Mouse (Mus musculus): ENCODE measurements around the gene Ciita. TPM values are rescaled to one million over a fixed set of nuclear protein-coding genes. Genes with fewer than 3 reads are reported as not detected.

Ciita gene
- total and polyA plus RNA-seq, 2 experiments from 2014 or later = under 0.01 to 0.26 TPM

GRCm38 (mm10) chr16:10448931-10449330 is 30.9 kb upstream of the Ciita start:
- 90% methylated on average over 9 of the region's 9 CpGs for WGBS

GRCm38 (mm10) chr16:10451906-10452305 is 28.0 kb upstream of the Ciita start:
- Histone ChIP-seq H3K36me3 (ENCODE audit: insufficient read depth, low read length) (no peaks in the 10 kb centered on the region), H3K27me3 (ENCODE audit: insufficient read depth, low read length) (no peaks in the 10 kb centered on the region), H3K4me2 (ENCODE audit: low read depth, low read length, poor library complexity, severe bottlenecking) (no peak overlapping the region), H3K27ac (ENCODE audit: low read depth, low read length) (no peak overlapping the region), H3K4me3 (ENCODE audit: low read depth, low read length) (no peak overlapping the region), H3K9ac (replicated peaks; ENCODE audit: low read length, poor library complexity, severe bottlenecking) (no peak overlapping the region), H3K9me3 (ENCODE audit: low read length) (no peaks in the 10 kb centered on the region), H3K4me1 (ENCODE audit: insufficient read depth, low read length) (peaks cover 6% of the 10 kb centered on the region; the same call in 1 of the 2 replicates)
- no peak for ATAC-seq (ENCODE audit: low FRiP score)
- DNase-seq (ENCODE audit: low spot score) = no peak
- no peak for TF ChIP-seq CTCF (IDR thresholded peaks at IDR 0.05)
- WGBS = 80% methylated on average over 2 of the region's 2 CpGs

More at GRCm38 (mm10) chr16:10448931-10449330, 30.9 kb upstream of the Ciita start:
- Histone ChIP-seq H3K36me3 (ENCODE audit: insufficient read depth, low read length) (no peaks in the 10 kb centered on the region), H3K9me3 (ENCODE audit: low read length) (no peaks in the 10 kb centered on the region), H3K4me2 (ENCODE audit: low read depth, low read length, poor library complexity, severe bottlenecking) (no peak overlapping the region), H3K4me1 (ENCODE audit: insufficient read depth, low read length) (peaks cover 6% of the 10 kb centered on the region; the same call in 1 of the 2 replicates), H3K4me3 (ENCODE audit: low read depth, low read length) (no peak overlapping the region), H3K9ac (replicated peaks; ENCODE audit: low read length, poor library complexity, severe bottlenecking) (no peak overlapping the region), H3K27ac (ENCODE audit: low read depth, low read length) (no peak overlapping the region), H3K27me3 (ENCODE audit: insufficient read depth, low read length) (no peaks in the 10 kb centered on the region)
- no peak for TF ChIP-seq CTCF (IDR thresholded peaks at IDR 0.05)
- no peak for ATAC-seq (ENCODE audit: low FRiP score)
- DNase-seq (ENCODE audit: low spot score) = no peak

- H3K4me2 ChIP-seq (ENCODE audit: low read depth, low read length, poor library complexity, severe bottlenecking) = no peak overlapping the region
- no peak overlapping the region for H3K4me3 ChIP-seq (ENCODE audit: low read depth, low read length)
- WGBS = 60% methylated on average over 8 of the region's 8 CpGs
- DNase-seq (ENCODE audit: low spot score) = peak; percentile 91
- no peaks in the 10 kb centered on the region for H3K9me3 ChIP-seq (ENCODE audit: low read length)
- H3K36me3 ChIP-seq (ENCODE audit: insufficient read depth, low read length) = no peaks in the 10 kb centered on the region
- no peak overlapping the region for H3K9ac ChIP-seq (replicated peaks; ENCODE audit: low read length, poor library complexity, severe bottlenecking)
- peaks cover 6% of the 10 kb centered on the region; the same call in 1 of the 2 replicates for H3K4me1 ChIP-seq (ENCODE audit: insufficient read depth, low read length)
- no peak for TF ChIP-seq CTCF (IDR thresholded peaks at IDR 0.05)
- H3K27ac ChIP-seq (ENCODE audit: low read depth, low read length) = no peak overlapping the region
- no peaks in the 10 kb centered on the region for H3K27me3 ChIP-seq (ENCODE audit: insufficient read depth, low read length)
- ATAC-seq (ENCODE audit: low FRiP score) = peak; percentile 72
These were observed 27.4 kb upstream of the Ciita start for GRCm38 (mm10) chr16:10452445-10452896.

- H3K4me1 ChIP-seq (ENCODE audit: insufficient read depth, low read length) = no peaks in the 10 kb centered on the region
- no peak overlapping the region for H3K4me3 ChIP-seq (ENCODE audit: low read depth, low read length)
- H3K27me3 ChIP-seq (ENCODE audit: insufficient read depth, low read length) = no peaks in the 10 kb centered on the region
- DNase-seq (ENCODE audit: low spot score) = no peak
- H3K9me3 ChIP-seq (ENCODE audit: low read length) = no peaks in the 10 kb centered on the region
- no peaks in the 10 kb centered on the region for H3K36me3 ChIP-seq (ENCODE audit: insufficient read depth, low read length)
- TF ChIP-seq CTCF (IDR thresholded peaks at IDR 0.05) = no peak
- no peak for ATAC-seq (ENCODE audit: low FRiP score)
- no peak overlapping the region for H3K9ac ChIP-seq (replicated peaks; ENCODE audit: low read length, poor library complexity, severe bottlenecking)
- 78% methylated on average over 6 of the region's 6 CpGs for WGBS
- H3K27ac ChIP-seq (ENCODE audit: low read depth, low read length) = no peak overlapping the region
- H3K4me2 ChIP-seq (ENCODE audit: low read depth, low read length, poor library complexity, severe bottlenecking) = no peak overlapping the region
These were observed 25.8 kb upstream of the Ciita start for GRCm38 (mm10) chr16:10453872-10454582.

- Histone ChIP-seq H3K4me1 (ENCODE audit: insufficient read depth, low read length) (no peaks in the 10 kb centered on the region), H3K9me3 (ENCODE audit: low read length) (no peaks in the 10 kb centered on the region), H3K9ac (replicated peaks; ENCODE audit: low read length, poor library complexity, severe bottlenecking) (no peak overlapping the region), H3K36me3 (ENCODE audit: insufficient read depth, low read length) (no peaks in the 10 kb centered on the region), H3K27ac (ENCODE audit: low read depth, low read length) (no peak overlapping the region), H3K4me2 (ENCODE audit: low read depth, low read length, poor library complexity, severe bottlenecking) (no peak overlapping the region), H3K27me3 (ENCODE audit: insufficient read depth, low read length) (no peaks in the 10 kb centered on the region), H3K4me3 (ENCODE audit: low read depth, low read length) (no peak overlapping the region)
- no peak for TF ChIP-seq CTCF (IDR thresholded peaks at IDR 0.05)
- no peak for DNase-seq (ENCODE audit: low spot score)
- ATAC-seq (ENCODE audit: low FRiP score) = no peak
- 73% methylated on average over 3 of the region's 3 CpGs for WGBS
These were observed 25.3 kb upstream of the Ciita start for GRCm38 (mm10) chr16:10454583-10454974.

GRCm38 (mm10) chr16:10460188-10460587 is 19.7 kb upstream of the Ciita start:
- no peak overlapping the region for H3K9ac ChIP-seq (replicated peaks; ENCODE audit: low read length, poor library complexity, severe bottlenecking)
- WGBS = 69% methylated on average over 2 of the region's 2 CpGs
- H3K4me2 ChIP-seq (ENCODE audit: low read depth, low read length, poor library complexity, severe bottlenecking) = no peak overlapping the region
- DNase-seq (ENCODE audit: low spot score) (no peak), ATAC-seq (ENCODE audit: low FRiP score) (no peak)
- no peaks in the 10 kb centered on the region for H3K4me1 ChIP-seq (ENCODE audit: insufficient read depth, low read length)
- no peak overlapping the region for H3K27ac ChIP-seq (ENCODE audit: low read depth, low read length)
- no peaks in the 10 kb centered on the region for H3K36me3 ChIP-seq (ENCODE audit: insufficient read depth, low read length)
- H3K27me3 ChIP-seq (ENCODE audit: insufficient read depth, low read length) = no peaks in the 10 kb centered on the region
- no peaks in the 10 kb centered on the region for H3K9me3 ChIP-seq (ENCODE audit: low read length)
- TF ChIP-seq CTCF (IDR thresholded peaks at IDR 0.05) = no peak
- H3K4me3 ChIP-seq (ENCODE audit: low read depth, low read length) = no peak overlapping the region

All from midbrain, postnatal 0 days (tissue).